In the genomic region with DNA sequence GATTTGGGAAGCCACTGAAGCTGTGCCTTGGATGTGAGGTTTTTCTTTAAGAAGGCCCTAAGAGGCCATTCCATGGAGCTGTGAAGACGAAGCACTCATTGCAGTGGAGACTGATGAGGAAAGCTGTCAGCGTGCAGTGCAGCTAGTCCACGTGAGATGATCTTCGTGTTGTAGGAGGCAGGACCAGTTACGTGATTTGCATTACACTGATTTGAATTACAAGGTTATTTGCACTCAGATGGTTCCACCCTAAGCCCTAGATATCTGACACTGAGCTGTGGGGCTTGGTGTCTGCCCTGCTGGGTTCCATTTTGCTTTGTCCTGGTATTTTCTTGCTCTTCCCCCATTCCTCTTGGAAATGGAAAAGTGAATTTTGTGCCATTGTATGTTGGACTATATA, we compare ENCODE assay signal across 23 mouse cellular contexts. TPM values are rescaled to one million over a fixed set of nuclear protein-coding genes. Genes with fewer than 3 reads are reported as not detected.
"Had no signal": no experiment of that assay in that cellular context is flagged by ENCODE, and none has a peak within 500 bp of the region (broad histone marks: within the 10 kb centered on the region; RNA-seq: fewer than 3 reads in every experiment).

No protein-coding gene starts in this region.

- DNase-seq: lung, adult 2 months; lung, postnatal 14 days; lung, postnatal 36 days; right cerebral cortex, postnatal 14 days; thymus, adult 2 months; thymus, postnatal 25 days; thymus, postnatal 4 days had no signal

- H3K9me3 ChIP-seq: lung, embryonic 15.5 days; midbrain, embryonic 13.5 days; midbrain, embryonic 15.5 days; neural tube, embryonic 12.5 days; stomach, embryonic 15.5 days had no signal

- H3K4me3 ChIP-seq: lung, embryonic 15.5 days; megakaryocyte, embryonic 14.5 days; midbrain, embryonic 13.5 days; midbrain, embryonic 15.5 days; neural tube, embryonic 12.5 days; stomach, embryonic 15.5 days had no signal

- H3K4me1 ChIP-seq: lung, embryonic 15.5 days; midbrain, embryonic 13.5 days; midbrain, embryonic 15.5 days; neural tube, embryonic 12.5 days; stomach, embryonic 15.5 days had no signal

- ATAC-seq: lung, postnatal 0 days; midbrain, embryonic 13.5 days; midbrain, embryonic 15.5 days had no signal

- H3K4me2 ChIP-seq: lung, embryonic 15.5 days; midbrain, embryonic 11.5 days; midbrain, embryonic 13.5 days; midbrain, embryonic 15.5 days; neural tube, embryonic 12.5 days; stomach, embryonic 15.5 days had no signal

- H3K36me3 ChIP-seq: lung, embryonic 15.5 days; midbrain, embryonic 13.5 days; midbrain, embryonic 15.5 days; neural tube, embryonic 12.5 days; stomach, embryonic 15.5 days had no signal

- H3K9ac ChIP-seq: lung, embryonic 15.5 days; midbrain, embryonic 13.5 days; midbrain, embryonic 15.5 days; neural tube, embryonic 12.5 days; stomach, embryonic 15.5 days had no signal

- H3K27me3 ChIP-seq: lung, embryonic 15.5 days; megakaryocyte, embryonic 14.5 days; midbrain, embryonic 13.5 days; midbrain, embryonic 15.5 days; neural tube, embryonic 12.5 days; stomach, embryonic 15.5 days had no signal

- H3K27ac ChIP-seq: lung, embryonic 15.5 days; macrophage; midbrain, embryonic 13.5 days; midbrain, embryonic 15.5 days; neural tube, embryonic 12.5 days; stomach, embryonic 15.5 days; stomach, postnatal 0 days had no signal

RNA-seq across cellular contexts. Expression of gene Wdr20rt, which starts 44.1 kb away (rescaled TPM):
- total RNA-seq: megakaryocyte progenitor cell, adult 5-6 weeks; midbrain, postnatal 0 days; monocyte, adult 5-6 weeks had no signal
- polyA plus RNA-seq: lung, adult 2 months; lung, embryonic 15.5 days; lung, postnatal 0 days; macrophage; midbrain, embryonic 11.5 days; midbrain, embryonic 13.5 days; midbrain, embryonic 15.5 days; midbrain, postnatal 0 days; neural tube, embryonic 12.5 days; neural tube, embryonic 14.5 days; spleen, adult 2 months; stomach, embryonic 15.5 days; stomach, postnatal 0 days; thymus, adult 2 months; urinary bladder, adult 2 months had no signal
